Mouse (Mus musculus): ENCODE data around the gene Atg5.

Gene Atg5

DNA sequence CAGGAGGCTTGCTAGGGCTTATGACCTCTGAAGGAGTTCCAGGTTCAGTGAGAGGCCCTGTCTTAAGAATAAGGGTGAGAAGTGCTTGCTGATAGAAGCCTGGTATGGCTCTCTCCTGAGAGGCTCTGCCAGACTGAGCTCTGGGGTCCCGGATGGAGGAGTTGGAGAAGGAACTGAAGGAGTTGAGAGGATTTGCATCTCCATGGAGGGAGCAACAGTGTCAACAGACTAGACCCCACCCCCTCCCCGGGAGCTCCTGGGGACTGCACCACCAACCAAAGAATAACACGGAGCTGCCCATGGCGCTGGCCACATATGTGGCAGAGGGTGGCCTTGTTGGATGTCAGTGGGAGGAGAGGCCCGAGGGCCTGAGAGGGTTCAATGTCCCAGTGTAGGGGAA, 47.1 kb downstream of the Atg5 start:
- no peak for DNase-seq (ENCODE audit: low spot score)

DNA sequence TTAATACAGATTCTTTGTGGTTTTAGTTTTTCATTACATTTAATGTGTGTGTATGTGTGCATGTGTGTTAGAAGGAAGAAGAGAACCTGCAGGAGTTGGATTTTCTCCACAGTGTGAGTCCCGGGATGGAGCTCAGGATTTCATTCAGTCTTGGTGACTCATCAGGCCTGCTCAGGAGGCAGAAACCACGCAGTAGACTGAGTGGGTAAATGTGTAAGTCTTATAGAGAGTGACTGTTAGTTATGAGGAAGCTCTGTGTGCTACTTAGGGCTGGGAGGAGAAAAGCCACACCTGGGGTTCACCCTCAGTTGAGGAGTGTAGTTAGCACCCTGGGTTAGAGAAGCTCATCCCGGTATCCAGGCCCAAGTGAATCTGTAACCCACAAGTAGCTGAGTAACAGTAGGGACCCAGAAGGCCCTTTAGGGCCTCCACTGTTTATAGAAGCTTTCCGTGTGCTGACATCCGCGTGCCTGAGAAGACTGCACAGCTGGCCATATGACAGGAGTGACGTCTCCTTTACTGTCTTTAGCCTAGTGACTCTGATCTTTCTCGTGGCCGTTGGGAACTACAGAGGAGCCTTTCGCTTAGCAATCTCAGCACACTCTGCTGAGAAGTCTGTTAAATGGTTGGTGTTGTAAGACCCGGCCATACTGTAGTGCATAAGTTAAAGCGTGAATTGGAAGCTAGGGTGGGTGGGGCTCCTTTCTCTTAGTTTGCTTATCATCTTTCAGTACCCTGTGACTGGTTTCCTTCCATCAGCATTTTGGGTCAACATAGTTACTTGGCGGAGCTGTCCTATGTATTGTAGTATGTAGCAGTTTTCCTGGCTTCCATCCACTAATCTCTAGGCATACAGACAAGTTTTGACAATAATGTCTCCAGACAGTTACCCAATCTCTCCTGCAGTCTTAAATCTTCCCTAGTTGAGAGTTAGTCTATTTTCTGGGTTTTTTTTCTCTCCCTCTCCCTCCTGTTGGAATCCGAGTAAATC, 48.4 kb downstream of the Atg5 start:
- no peak for DNase-seq (ENCODE audit: low spot score)

DNA sequence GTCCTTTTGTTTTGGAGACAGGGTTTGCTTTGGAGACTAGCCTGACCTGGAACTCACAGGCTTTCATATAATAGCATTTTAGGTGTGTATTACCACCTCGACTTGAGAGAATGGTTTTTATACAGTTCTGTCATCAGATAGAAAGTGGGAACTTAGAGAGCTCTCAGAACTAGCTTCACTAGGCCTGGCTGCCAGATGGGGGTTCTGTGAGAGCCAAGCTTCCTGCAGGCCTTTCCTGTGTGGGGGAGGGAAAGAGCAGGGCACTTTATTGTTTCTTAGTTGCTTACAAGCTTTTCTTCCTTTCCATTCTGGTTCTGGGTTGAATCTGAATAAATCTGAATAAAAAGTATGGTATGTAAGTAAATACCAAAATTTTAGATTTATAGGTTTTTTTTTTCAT, 54.0 kb downstream of the Atg5 start:
- DNase-seq (ENCODE audit: low spot score), result no peak

- DNase-seq (ENCODE audit: low spot score), result no peak
Observed at GRCm38 (mm10) chr10:44323070-44323775, 55.1 kb downstream of the Atg5 start.

- no peak for DNase-seq (ENCODE audit: low spot score)
Observed at GRCm38 (mm10) chr10:44323836-44324235, 55.7 kb downstream of the Atg5 start.

DNA sequence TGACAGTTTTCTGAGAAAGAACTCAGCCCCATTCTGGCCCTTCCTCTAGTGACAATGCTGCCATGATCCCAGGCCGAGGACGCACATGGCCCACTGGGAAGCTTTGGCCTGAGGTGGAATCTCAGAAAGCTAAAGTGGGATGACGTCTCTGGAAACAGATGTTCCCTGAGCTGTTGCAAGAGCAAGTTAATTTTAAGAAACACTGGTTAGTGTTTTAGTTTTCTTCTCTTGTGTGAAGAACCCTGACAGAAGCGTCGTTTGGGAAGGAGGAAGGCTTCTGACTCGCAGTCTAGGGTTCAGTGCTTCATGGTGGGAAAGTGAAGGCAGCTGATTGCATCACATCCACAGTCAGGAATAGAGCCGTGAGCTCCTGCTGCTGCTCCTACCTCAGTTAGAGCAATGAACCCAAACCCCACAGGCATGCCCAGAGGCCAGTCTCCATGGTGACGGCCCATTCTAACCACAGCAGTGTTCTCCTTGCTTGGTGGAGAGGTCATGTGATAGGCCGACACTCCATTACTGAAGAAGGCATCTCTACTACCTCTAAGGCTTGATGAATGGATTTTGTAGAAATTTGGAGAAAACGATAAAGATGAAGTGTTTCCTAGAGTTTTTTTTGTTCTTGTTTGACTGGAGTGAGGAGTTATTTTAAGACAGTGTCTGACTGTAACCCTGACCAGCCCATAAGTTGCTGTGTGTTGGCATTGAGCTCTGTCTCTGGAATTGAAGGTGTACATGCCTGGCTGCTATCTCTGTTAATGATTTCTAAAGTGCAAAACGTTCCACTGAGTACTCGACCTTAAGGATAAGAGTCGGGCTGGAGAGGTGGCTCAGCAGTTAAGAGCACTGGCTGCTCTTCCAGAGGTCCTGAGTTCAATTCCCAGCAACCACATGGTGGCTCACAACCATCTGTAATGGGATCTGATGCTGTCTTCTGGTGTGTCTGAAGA, 57.7 kb downstream of the Atg5 start:
- no peak for DNase-seq (ENCODE audit: low spot score)

DNA sequence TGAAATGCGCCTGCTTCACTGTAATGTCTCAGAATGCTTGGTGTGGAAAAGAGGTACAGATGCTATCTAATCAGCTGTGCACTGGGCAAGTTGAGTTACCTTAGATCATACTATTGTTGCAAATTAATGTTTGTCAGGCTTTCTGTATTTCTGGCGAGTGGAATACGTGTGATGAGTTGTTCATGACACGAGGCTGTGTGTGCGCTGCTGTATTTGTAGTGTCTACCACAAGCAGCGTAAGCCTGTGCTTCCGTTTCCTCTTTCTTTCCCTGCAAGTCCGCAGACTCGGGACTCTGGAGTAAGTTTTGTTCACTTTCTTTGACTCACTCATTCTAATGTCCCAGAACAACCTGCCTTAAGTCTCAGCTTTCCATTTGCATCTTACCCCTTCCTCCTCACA, 58.9 kb downstream of the Atg5 start:
- no peak for DNase-seq (ENCODE audit: low spot score)

GRCm38 (mm10) chr10:44328347-44328746, 60.2 kb downstream of the Atg5 start:
- peak; percentile 42 for DNase-seq (ENCODE audit: low spot score)

- DNase-seq (ENCODE audit: low spot score), result no peak
Observed at GRCm38 (mm10) chr10:44330717-44331116, 62.6 kb downstream of the Atg5 start.

- DNase-seq (ENCODE audit: low spot score), result no peak
Observed at GRCm38 (mm10) chr10:44331469-44331868, 63.3 kb downstream of the Atg5 start.

DNA sequence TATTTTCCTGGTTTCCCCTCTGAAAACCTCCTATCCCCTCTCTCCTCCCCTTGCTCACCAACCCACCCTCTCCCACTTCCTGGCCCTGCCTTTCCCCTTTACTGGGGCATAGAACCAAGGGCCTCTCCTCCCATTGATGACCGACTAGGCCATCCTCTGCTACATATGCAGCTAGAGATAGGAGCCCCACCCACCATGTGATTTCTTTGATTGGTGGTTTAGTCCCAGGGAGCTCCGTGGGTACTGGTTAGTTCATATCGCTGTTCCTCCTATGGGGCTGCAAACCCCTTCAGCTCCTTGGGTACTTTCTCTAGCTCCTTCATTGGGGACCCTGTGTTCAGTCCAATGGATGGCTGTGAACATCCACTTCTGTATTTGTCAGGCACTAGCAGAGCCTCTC, 64.5 kb downstream of the Atg5 start:
- DNase-seq (ENCODE audit: low spot score), result peak; percentile 69

GRCm38 (mm10) chr10:44336641-44337382, 68.7 kb downstream of the Atg5 start:
- DNase-seq (ENCODE audit: low spot score), result peak; percentile 43

- no peak for DNase-seq (ENCODE audit: low spot score)
Observed at GRCm38 (mm10) chr10:44338571-44338970, 70.4 kb downstream of the Atg5 start.

DNA sequence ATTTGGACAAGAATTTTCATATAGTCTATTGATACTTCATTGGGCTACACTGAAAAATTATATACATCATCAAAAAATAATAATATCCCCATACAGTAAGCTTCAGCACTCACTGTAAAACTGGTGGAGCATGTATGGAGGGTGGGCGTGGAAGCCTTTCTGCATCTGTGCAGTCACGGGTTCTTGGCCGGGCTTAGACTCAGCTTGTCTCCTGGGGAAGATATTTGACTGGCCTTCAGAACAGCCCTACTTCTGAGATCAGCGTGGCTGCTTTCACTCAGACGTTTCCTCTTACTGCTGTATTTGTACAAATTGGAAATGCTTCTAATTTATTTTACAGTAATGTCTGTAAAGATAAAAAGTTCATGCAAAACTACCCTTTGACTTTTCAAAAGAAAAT, 71.2 kb downstream of the Atg5 start:
- no peak for DNase-seq (ENCODE audit: low spot score)

- no peak for DNase-seq (ENCODE audit: low spot score)
Observed at GRCm38 (mm10) chr10:44340928-44341327, 72.8 kb downstream of the Atg5 start.

DNA sequence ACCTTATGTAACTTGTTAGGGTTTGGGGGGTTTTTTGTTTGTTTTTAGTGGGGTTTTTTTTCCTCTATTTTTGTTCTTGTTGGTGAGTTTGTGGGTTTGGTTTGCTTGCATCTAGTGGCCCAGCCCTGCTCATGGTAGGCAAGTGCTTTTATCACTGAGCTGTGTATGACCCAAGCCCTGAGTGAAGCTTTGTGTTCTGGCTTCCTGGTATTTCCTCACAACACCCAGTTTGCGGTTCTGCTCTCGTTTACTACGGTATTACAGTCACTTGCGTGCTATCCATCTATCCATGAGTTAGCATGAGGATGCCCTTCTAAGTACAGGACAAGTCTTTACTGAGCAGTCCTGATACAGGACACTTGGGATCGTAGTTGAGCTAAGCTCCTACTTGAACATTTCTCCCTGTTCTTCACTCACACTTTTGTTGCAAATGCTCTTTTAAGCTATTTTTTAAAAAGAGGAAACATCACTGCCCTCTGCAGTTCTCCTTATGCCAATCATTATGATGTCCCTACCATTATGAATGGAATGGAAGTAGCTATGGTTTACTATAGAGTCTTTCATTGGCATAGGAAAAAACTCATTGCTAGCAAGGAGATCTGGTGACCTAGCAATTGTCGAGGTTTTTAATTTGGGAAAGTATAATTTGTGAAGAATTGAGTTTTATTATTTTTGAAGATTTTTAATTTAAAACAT, 73.8 kb downstream of the Atg5 start:
- DNase-seq (ENCODE audit: low spot score), result no peak

GRCm38 (mm10) chr10:44343351-44343750, 75.2 kb downstream of the Atg5 start:
- no peak for DNase-seq (ENCODE audit: low spot score)

GRCm38 (mm10) chr10:44347549-44348172, 79.5 kb downstream of the Atg5 start:
- DNase-seq (ENCODE audit: low spot score), result no peak

GRCm38 (mm10) chr10:44348474-44349415, 80.6 kb downstream of the Atg5 start:
- no peak for DNase-seq (ENCODE audit: low spot score)

Measured in c-Kit-positive CD71-positive TER-119-positive erythroid progenitor cells, embryonic 14.5 days (primary cell).